Mouse (Mus musculus) left cerebral cortex, postnatal 36 days (tissue): Measurements from ENCODE around the gene Acp5. TPM values are rescaled to one million over a fixed set of nuclear protein-coding genes. Genes with fewer than 3 reads are reported as not detected.

Experiments used
- DNase-seq, 2 experiments: peaks; one replicate each; pipeline ENCODE4 v3.0.0; 2021 to 2022; ENCODE audit warnings: low spot score in 2 of 2, mixed read lengths in 1 of 2
- intact Hi-C: fragments of 180-260 bp; cut with DNase I; formaldehyde crosslinking; loops from one replicate; pipeline ENCODE4 v1.15.1; 2025
- total RNA-seq, 2 experiments: library from RNA; stranded (reverse); gene quantifications; 2 replicates each; pipeline ENCODE4 v1.2.3; 2021

The Acp5 gene
- total RNA-seq, 2 experiments from 2014 or later = 0.62 TPM; not detected in 1

DNA sequence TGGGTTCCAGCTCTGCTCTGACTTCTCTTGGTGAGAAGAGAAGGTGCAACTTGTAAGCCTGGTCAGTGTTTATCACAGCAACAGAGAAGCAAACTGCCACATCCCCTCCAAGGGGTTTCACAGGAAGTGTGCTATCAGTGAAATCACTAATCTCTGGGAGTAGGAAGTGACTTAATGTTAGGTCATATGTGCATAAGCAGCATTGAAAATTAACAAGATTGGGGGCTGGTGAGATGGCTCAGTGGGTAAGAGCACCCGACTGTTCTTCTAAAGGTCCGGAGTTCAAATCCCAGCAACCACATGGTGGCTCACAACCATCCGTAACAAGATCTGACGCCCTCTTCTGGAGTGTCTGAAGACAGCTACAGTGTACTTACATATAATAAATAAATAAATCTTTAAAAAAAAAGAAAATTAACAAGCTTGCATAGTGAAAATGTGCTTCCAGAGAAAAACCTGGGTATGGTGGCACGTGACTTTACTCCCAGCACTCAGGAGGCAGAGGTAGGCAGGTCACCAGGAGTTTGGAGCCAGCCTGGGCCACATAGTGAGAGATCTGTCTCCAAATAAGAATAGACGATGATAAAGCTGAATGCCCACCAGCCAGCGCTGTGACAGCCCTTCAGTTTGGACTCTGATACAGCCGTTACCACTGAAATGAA is 8.9 kb upstream of the Acp5 start:
- intact Hi-C loops = loop anchor here (5.0 to 10.0 kb wide), 3 partner anchors 47 to 170 kb away; partner anchors contain the start of gene Cnn1
- no peak for DNase-seq

DNA sequence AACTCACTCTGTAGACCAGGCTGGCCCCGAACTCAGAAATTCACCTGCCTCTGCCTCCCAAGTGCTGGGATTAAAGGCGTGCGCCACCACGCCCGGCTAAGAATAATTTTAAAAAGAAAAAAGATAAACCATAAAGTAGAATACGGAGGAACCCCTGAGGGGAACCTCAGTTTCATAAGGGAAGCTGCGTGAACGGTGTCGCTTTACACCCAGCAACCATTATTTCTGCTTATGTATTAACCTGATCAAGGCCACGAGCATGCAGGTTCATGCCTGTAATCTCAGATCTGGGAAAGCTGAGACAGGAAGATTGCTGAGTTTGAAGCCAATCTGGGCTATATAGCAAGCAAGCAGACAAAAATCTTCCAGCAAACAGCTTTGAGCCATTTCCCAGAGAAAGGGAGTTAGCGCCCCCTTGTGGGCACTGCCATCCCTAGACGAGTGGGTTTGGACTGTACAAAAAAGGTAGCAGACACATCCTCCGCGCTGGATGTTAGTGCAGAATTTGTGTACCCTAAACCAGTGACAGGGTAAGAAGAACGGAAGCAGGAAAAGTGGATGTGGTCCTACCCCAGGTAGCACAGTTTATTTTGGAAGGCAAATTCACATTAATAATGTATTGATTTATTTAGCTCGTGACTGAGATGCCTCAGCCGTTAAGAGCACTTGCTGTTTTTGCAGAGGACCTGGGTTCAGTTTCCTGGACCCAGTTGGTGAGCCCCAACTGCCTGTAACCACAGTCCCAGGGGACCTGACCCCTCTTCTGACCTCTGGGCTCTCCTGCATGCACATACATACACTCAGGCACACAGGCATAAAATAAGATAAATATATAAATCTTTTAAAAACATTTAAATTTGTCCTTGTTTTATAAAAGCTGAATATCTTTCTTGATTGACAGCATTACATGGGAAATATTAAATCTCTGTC is 7.9 kb upstream of the Acp5 start:
- intact Hi-C loops = loop anchor here (5.0 to 10.0 kb wide), 3 partner anchors 46 to 169 kb away; partner anchors contain the start of gene Cnn1
- DNase-seq = peak; percentile 81 to 87

DNA sequence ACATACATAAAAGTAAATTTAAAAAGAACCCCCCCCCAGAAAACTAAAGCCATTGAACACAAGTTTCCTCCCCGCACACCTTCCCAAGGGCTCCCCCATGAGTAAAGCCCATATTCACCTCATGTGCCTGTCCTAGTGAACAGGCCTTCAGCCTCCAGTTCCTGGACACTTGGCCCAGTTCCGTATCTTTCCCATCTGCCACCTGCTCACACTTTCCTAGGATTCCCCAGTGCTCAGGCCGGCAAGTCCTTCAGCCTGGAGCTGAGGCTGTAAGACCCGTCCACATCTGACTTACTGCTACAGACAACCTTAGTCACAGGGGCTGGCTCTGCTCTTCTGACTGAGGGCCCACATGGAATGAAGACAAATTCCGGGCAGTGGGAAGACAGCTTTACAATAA is 4.2 kb upstream of the Acp5 start:
- DNase-seq = no peak
- intact Hi-C loops = loop anchor here (5.0 to 10.0 kb wide), 3 partner anchors 42 to 165 kb away; partner anchors contain the start of gene Cnn1

DNA sequence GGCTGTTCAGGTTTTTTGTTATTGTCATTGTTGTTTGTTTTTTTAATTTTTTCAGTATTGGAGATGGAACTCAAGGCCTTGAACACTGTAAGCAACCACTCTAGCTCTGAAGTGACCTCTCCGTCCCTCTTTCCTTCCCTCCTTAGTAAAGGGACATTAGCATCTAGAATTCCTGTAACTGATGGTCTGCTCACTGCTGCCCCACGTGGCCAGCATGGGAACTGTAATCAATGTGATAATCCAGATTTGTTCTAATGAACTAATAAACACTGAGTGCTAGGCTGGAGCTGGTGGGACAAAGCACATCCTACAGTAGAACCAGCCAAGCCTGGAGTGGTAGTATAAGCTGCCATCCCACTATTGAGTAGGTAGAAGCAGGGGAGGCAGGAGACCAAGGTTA is 3.0 kb upstream of the Acp5 start:
- intact Hi-C loops = no loop called here
- DNase-seq = no peak

DNA sequence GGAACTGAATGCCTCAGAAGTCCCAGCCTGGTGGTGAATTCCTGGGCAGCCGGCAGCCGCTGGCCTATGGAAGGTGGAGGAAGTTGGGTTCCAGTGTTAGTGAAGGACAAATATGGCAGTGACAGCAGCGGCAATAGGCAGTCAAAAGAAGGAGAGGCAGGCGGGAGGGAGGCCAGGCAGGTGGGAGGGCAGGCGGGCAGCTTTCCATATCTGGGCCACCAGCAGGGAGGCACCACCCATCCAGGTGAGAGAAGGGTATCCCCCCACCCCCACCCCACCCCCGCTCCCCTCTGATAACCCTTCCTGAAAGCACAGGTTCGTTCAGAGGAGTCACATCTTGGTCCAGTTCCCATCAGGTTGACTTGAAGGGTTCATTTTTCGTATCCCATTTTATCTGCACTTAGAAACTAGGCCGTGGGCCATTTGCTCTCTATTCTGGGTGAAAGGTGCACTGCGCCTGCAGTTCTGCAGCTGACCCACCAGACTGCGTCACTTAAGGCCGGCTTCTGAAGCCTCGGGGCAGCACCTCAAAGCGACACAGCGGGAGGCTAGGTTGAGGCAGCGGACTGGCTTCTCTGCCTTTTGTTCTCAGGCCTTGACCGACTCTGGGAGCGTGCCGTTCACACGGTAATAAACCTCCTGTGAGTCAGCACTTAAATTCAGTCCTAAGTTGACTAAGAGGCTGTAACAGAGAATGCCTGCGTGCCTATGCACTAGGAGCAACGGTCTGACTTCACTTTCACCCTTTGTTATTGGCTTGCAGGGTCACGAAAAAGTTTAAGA is 1.4 kb upstream of the Acp5 start:
- intact Hi-C loops = no loop called here
- DNase-seq = no peak

DNA sequence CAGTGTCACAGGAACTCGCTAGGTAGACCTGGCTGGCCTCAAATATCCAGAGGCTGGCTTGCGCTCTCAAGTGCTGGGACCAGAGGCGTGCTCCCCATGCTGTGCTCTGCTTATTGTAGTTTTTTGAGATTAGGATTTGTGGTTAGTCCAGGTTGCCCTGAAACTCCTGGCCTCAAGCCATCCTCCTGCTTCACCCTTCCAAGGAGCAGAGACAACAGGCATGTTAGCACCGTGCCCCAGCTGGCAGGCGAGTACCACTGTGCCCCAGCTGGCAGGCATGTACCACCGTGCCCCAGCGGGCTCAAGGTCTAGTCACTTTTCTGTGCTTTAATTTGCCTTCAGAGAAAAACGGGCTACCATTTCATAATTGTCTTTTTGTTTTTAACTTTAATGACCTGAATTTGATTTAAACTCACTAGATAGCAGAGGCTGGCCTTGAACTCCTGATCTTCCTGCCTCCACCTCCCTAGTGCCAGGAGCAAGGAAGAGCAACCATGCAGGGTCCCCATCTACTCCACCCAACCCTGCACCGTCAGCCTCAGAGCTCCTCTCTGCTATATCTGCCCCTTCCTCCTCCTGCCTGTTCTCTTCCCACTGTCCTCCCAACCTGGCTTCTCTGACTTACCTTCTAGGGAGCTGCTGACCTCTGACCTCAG is 395 bp downstream of the Acp5 start:
- intact Hi-C loops = no loop called here
- DNase-seq = no peak

DNA sequence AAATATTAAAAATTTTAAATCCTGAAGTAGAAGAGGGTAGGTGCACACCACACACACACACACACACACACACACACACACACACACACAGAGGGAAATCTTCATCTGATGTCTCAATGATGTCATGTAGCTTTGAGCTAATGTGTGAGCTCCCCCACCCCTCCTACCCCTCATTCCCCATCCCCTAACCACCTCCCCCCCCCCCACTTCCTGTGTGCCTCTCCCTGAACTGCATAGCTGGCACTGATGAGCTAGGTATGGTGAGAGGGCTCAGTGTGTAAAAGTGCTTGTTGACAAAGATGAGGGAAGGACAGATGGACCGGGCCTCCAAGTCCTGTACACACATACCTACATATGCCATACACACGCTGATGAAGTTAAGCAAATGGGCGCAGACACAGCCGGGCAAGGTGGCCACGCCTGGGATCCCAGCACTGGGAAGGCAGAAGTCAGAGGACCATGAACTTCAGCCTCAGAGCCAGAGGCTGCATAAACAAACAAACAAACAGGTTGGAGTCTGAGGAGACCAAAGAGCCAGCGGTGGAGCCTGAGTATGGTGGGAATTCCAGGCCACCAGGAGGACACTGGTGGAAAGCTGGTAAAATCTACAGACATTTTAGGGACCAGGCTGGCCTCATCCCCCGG is 1.1 kb downstream of the Acp5 start:
- intact Hi-C loops = no loop called here

DNA sequence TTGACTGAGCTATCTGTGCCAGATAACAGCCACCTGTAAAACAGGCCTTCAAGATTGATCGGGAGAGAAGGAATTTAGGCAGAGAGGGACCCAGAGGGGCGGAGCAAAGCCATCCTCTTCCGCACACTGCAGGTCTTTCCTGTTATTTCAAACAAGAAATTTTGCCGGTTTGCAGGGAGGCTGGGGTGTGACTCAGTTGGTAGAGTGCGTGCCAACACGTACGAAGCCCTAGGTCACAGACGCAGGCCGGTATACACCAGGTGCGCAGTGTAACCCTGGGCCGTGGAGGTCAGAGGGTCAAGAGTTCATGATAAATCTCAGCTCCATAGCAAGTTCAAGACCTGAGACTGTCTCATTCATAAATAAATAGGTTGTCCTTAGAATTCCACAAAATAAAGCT is 3.3 kb downstream of the Acp5 start:
- no peak for DNase-seq
- intact Hi-C loops = no loop called here

More for the DNA sequence above, 1.1 kb downstream of the Acp5 start:
- DNase-seq = no peak

DNA sequence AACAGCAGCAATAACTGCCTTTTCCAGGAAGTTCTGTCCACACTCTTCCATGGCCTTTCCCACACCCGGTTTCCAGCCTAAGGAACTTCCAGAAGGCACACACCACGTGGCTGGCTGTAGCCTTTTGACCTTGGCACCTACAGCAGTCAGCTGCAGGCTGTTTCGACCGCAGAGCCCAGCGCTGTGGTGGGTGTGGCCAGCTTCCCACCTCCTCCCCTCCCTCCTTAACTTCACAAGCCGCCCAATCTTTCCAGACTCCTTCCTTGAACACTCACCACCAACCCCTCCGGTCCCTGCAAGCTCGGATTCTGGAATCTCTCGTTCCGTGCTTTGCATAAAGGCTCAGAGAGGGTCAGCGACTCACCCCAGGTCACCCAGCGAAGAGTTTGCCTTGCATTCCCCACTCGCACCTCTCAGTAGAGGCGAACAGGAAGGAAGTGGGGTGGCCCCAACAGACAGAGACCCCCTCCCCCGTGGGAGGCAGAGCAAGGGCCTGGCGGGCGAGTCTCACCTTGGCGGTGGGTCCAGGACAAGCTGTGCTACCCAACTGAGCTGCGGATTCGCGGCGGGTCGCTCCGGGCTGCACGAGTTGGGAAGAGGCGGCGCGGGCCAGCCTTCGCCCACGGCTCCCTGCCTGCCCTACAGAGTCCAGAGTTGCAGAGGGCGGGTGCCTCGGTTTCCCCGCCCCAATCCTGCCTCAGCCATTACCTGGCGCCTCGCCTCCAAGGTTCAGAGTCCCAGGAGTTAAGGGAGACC is 4.1 kb downstream of the Acp5 start:
- intact Hi-C loops = no loop called here
- DNase-seq = no peak

DNA sequence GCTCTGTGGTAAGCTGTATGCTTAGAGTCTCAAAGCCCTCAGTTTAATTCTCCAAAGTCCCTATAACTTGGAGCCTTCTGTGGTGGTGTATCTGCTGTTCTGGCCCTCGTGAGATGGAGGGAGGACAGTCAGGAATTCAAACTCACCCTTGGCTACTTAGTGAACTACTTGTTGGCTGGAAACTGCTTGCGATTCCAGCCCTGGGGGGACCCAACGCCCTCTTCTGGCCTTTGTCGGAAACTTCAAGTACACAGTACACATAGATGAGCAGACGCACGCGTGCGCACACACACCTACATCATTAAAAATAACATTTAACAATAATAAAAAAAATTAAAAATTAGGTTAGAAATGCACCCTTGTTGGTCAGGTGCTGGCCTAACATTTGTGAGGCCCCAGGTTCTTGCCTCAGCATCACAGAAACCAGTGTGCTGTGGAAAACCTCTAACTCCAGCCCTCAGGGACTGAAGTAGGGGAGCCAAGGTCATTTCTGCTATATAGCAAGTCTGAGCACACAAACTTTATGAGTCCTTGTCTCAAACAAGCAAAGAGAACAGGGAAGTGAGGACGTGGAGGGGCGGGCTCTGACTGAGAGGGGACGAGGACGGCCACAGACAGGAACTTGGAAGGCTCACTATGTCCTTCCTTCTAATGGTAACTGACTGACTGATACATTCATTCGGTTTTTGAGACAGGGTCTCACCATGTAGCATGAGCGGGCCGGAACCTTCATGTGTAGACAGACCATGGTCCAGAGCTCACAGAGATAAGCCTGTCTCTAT is 10.1 kb downstream of the Acp5 start:
- intact Hi-C loops = no loop called here
- no peak for DNase-seq

DNA sequence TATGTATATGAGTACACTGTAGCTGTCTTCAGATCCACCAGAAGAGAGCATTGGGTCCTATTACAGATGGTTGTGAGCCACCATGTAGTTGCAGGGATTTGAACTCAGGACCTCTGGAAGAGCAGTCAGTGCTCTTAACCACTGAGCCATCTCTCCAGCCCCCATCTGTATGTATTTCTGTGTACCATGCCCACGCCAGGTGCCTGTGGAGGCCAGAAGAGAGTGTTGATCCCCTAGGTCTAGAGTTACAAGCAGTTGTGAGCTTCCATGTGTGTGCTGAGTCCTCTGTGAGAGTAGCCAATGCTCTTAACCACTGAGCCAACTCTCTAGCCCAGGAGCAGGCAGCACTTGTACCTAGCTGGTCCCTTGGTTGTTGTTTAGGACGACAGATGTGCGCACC is 11.3 kb downstream of the Acp5 start:
- intact Hi-C loops = no loop called here
- DNase-seq = no peak

DNA sequence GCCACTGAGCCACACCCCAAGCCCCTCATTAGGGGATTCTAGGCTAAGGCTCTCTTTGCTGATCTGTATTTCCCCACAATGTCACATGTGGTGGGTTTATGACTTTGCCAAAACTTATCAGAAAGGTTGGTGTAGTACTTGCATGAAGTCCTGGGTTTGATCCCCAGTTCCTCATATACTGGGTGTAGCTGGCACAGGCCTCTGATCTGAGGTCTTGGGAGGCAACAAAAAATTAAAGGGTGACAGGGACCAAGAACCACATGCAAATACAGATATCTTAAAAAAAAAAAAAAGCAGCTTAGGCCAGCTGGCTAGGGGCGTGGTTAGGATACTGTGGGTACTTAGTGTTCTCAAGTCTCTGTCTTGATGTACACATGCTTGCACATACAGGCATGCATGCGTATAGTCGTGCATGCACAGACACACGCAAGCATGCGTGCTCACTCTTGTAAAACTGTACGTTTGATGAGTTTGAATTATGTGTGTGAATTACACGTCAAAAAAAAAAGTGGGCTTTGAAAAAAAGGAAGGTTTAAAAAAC is 12.4 kb downstream of the Acp5 start:
- intact Hi-C loops = no loop called here

DNA sequence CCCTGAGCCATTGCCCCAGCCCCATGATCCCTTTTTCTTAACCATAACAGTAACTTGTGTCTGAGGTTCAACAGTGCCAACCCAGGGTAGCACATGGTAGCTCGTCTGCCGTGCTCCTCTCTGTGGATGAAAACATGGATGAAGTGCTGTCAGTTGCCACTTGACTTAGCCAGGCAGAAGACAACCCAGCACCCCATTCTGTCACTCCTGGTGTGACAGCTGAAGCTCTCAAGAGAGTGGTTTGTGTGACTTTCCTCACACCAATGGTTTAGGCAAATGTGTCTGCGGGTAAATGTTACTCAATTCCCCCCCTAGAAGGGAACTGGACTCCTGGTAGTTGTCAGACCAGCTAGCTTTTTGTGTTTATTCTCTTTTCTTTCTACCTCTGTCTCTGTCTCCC is 13.5 kb downstream of the Acp5 start:
- intact Hi-C loops = no loop called here
- no peak for DNase-seq

More for the DNA sequence above, 12.4 kb downstream of the Acp5 start:
- DNase-seq = no peak

DNA sequence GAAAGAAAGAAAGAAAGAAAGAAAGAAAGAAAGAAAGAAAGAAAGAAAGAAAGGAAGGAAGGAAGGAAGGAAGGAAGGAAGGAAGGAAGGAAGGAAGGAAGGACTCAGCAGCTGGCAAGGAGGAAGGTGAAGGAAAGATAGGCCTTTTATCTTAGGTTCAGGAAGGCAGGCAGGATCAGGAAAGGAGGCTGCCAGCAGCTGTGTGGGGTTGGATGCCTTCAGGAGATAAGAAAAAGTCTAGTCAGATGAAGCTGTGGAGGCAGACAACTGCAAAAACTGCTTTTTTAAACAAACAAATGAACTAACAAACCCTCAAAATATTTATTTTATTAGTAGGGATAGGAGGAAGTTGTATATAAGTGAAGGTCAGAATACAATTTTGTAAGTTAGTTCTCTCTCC is 14.0 kb downstream of the Acp5 start:
- DNase-seq = no peak
- intact Hi-C loops = no loop called here

DNA sequence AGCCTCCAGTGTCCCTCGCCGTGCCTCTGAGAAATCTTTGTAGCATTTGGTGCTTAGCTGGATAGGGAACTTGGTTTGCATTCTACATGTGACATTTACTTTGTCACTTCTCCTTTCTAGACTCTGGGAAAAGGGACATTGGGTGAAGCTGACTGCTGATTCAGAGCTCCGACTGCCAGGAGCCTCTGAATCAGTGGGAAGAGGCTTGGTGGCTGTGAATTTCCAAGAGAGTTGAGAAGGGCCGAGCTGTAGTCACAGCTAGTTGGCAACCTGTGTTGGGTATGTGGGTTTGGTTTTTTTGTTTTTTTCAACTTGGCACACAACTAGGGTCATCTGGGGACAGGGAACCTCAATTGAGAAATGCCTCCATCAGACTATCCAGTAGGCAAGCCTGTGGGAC is 16.0 kb downstream of the Acp5 start:
- peak; percentile 42 to 54 for DNase-seq
- intact Hi-C loops = no loop called here

DNA sequence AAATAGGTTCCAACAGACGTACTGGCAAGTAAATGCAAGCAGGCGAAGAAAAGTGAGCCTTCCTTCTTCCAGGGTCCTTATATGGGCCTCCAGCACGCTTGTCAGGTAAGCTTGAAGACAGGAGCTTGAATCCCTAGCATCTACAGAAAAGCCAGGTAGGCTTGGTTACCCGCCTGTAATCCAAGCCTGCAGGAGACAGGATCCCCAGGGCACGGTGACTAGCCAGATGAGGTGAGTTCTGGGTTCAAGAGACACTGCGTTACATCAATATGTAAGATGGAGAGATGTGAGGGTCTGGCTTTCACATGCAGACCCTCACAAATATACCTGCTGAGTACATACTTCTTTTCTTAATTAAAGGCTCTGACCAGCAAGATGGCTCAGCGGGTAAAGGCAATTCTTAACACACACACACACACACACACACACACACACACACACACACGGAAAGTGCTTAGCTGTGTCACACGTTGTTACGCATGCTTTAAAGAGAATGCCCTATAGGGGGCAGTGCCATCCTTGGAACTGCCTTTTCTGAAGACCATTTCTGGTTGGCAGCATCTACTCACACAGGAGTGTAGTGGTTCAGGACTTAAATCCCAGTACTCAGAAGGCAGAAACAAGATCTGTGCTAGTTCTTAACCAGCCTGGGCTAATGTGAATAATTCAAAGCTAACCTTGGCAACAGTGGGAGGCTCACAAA is 17.6 kb downstream of the Acp5 start:
- DNase-seq = peak; percentile 20 to 34

More for the DNA sequence above, 17.6 kb downstream of the Acp5 start:
- intact Hi-C loops = loop anchor here (1.0 to 2.0 kb wide), 2 partner anchors 33 to 47 kb away; partner anchors contain the start of genes Ecsit, Gm49318 and Zfp653
